Mouse (Mus musculus): Measurements from ENCODE around the gene Armc7.

- TF ChIP-seq CTCF (IDR thresholded peaks at IDR 0.05; ENCODE audit: control insufficient read depth, insufficient read depth, insufficient read length) (no peak), MAX (IDR thresholded peaks at IDR 0.05) (no peak)
Observed at GRCm38 (mm10) chr11:115441417-115441816, 34.0 kb upstream of the Armc7 start.
